Comparison of ENCODE assay signal across 32 mouse cellular contexts in genomic region chr12:52957587-52957986, GRCm38 (mm10).
"Had no signal": no experiment of that assay in that cellular context is flagged by ENCODE, and none has a peak within 500 bp of the region (broad histone marks: within the 10 kb centered on the region; RNA-seq: fewer than 3 reads in every experiment).

No protein-coding gene starts in this region.

- H3K36me3 ChIP-seq: limb, embryonic 10.5 days; limb, embryonic 12.5 days; limb, embryonic 13.5 days; limb, embryonic 15.5 days; liver, embryonic 12.5 days; liver, embryonic 13.5 days; liver, embryonic 15.5 days; lung, embryonic 15.5 days; midbrain, embryonic 10.5 days; midbrain, embryonic 15.5 days had no signal

- H3K4me3 ChIP-seq: left cerebral cortex, adult 2 months; limb, embryonic 10.5 days; limb, embryonic 12.5 days; limb, embryonic 13.5 days; limb, embryonic 15.5 days; liver, embryonic 12.5 days; liver, embryonic 13.5 days; liver, embryonic 15.5 days; lung, embryonic 15.5 days; megakaryocyte, embryonic 14.5 days; midbrain, embryonic 10.5 days; midbrain, embryonic 12.5 days; midbrain, embryonic 13.5 days; midbrain, embryonic 15.5 days; myocyte had no signal

- ATAC-seq: liver, embryonic 12.5 days; liver, postnatal 0 days; lung, postnatal 0 days; midbrain, embryonic 13.5 days; midbrain, embryonic 15.5 days; midbrain, embryonic 16.5 days had no signal

- H3K9ac ChIP-seq: limb, embryonic 12.5 days; limb, embryonic 13.5 days; limb, embryonic 15.5 days; liver, embryonic 12.5 days; liver, embryonic 13.5 days; liver, embryonic 14.5 days; liver, embryonic 15.5 days; liver, postnatal 0 days; lung, embryonic 14.5 days; lung, embryonic 15.5 days; midbrain, embryonic 12.5 days; midbrain, embryonic 13.5 days; midbrain, embryonic 15.5 days had no signal

- H3K27me3 ChIP-seq: limb, embryonic 12.5 days; limb, embryonic 15.5 days; liver, embryonic 12.5 days; liver, embryonic 13.5 days; liver, embryonic 15.5 days; lung, embryonic 15.5 days; megakaryocyte, embryonic 14.5 days; midbrain, embryonic 12.5 days; midbrain, embryonic 13.5 days; midbrain, embryonic 15.5 days had no signal

- DNase-seq: left cerebral cortex, postnatal 4 days; liver; liver, embryonic 13.5 days; liver, postnatal 0 days; lung, adult 18-20 months; lung, adult 2 months; lung, embryonic 14.5 days; lung, postnatal 10 days; lung, postnatal 14 days; lung, postnatal 36 days; lung, postnatal 4 days; midbrain, embryonic 14.5 days had no signal

- H3K27ac ChIP-seq: left cerebral cortex, adult 2 months; limb, embryonic 10.5 days; limb, embryonic 12.5 days; limb, embryonic 13.5 days; limb, embryonic 15.5 days; liver, embryonic 12.5 days; liver, embryonic 13.5 days; liver, embryonic 14.5 days; liver, embryonic 15.5 days; lung, embryonic 15.5 days; macrophage; midbrain, embryonic 10.5 days; midbrain, embryonic 12.5 days; midbrain, embryonic 13.5 days; midbrain, embryonic 15.5 days had no signal

- H3K9me3 ChIP-seq: limb, embryonic 10.5 days; limb, embryonic 12.5 days; limb, embryonic 13.5 days; limb, embryonic 15.5 days; liver, embryonic 12.5 days; liver, embryonic 13.5 days; liver, embryonic 15.5 days; lung, embryonic 15.5 days; megakaryocyte, embryonic 14.5 days; midbrain, embryonic 10.5 days; midbrain, embryonic 12.5 days; midbrain, embryonic 13.5 days; midbrain, embryonic 15.5 days had no signal

- H3K4me2 ChIP-seq: limb, embryonic 12.5 days; limb, embryonic 13.5 days; limb, embryonic 15.5 days; liver, embryonic 11.5 days; liver, embryonic 12.5 days; liver, embryonic 13.5 days; liver, embryonic 15.5 days; lung, embryonic 14.5 days; lung, embryonic 15.5 days; midbrain, embryonic 11.5 days; midbrain, embryonic 12.5 days; midbrain, embryonic 13.5 days; midbrain, embryonic 15.5 days had no signal

- H3K4me1 ChIP-seq: limb, embryonic 15.5 days; liver, embryonic 12.5 days; liver, embryonic 13.5 days; liver, embryonic 15.5 days; lung, embryonic 15.5 days; megakaryocyte, embryonic 14.5 days; midbrain, embryonic 13.5 days; midbrain, embryonic 15.5 days had no signal
